Mouse (Mus musculus) ES-E14 (cell line): ENCODE data around the gene Map2k6. TPM values are rescaled to one million over a fixed set of nuclear protein-coding genes. Genes with fewer than 3 reads are reported as not detected.

Experiments
- DNase-seq: peaks from one replicate; pipeline ENCODE4 v3.0.0-alpha.2; 2013; ENCODE audit warnings: low read depth, low spot score
- H3K27ac ChIP-seq: 2 replicates; pipeline ENCODE4 v1.5.1; 2012; ENCODE audit warnings: low read depth, mild to moderate bottlenecking, low read length, moderate library complexity, mixed read lengths; ENCODE audit not compliant: poor library complexity, insufficient read depth, severe bottlenecking
- H3K36me3 ChIP-seq: 2 replicates; pipeline ENCODE4 v1.6.1; 2012; ENCODE audit warnings: mild to moderate bottlenecking, low read length, moderate library complexity, mixed read lengths; ENCODE audit not compliant: control insufficient read depth, poor library complexity, insufficient read depth, severe bottlenecking
- H3K4me1 ChIP-seq, 2 experiments: fragments of 150-350 bp in 1 of 2; sonication (generic) in 1 of 2; 2 replicates each; pipeline ENCODE4 v1.6.1; 2012; ENCODE audit warnings: low read length in 2 of 2, mild to moderate bottlenecking in 1 of 2, mixed read lengths in 1 of 2; ENCODE audit not compliant: control insufficient read depth in 2 of 2, insufficient read depth in 2 of 2, poor library complexity in 1 of 2
- H3K4me3 ChIP-seq, 2 experiments: fragments of 150-350 bp in 1 of 2; sonication (generic) in 1 of 2; 2 replicates each; pipeline ENCODE4 v1.5.1; 2012; ENCODE audit warnings: low read length in 2 of 2, low read depth in 1 of 2, mild to moderate bottlenecking in 1 of 2, mixed read lengths in 1 of 2; ENCODE audit not compliant: insufficient read depth in 1 of 2, poor library complexity in 1 of 2, severe bottlenecking in 1 of 2
- H3K9ac ChIP-seq: 2 replicates; pipeline ENCODE4 v1.6.1; 2012; ENCODE audit warnings: low read depth, mild to moderate bottlenecking, low read length, mixed read lengths; ENCODE audit not compliant: poor library complexity, insufficient read depth, severe bottlenecking
- H3K9me3 ChIP-seq: fragments of 150-350 bp; sonication (generic); 2 replicates; pipeline ENCODE4 v1.6.1; 2012; ENCODE audit warnings: low read depth, mild to moderate bottlenecking, low read length; ENCODE audit not compliant: control insufficient read depth, insufficient read depth
- CHD2 ChIP-seq: IDR thresholded peaks from 2 replicates; pipeline ENCODE4 v1.6.1; 2014; ENCODE audit warnings: mild to moderate bottlenecking, low read depth, low read length, inconsistent platforms
- HCFC1 ChIP-seq: IDR thresholded peaks from 2 replicates; pipeline ENCODE4 v1.6.1; 2012; ENCODE audit warnings: low read length, inconsistent platforms, borderline replicate concordance; ENCODE audit not compliant: insufficient read depth
- MAFK ChIP-seq: IDR thresholded peaks from 2 replicates; pipeline ENCODE4 v1.6.1; 2014; ENCODE audit warnings: mild to moderate bottlenecking, low read depth, low read length, inconsistent platforms; ENCODE audit not compliant: insufficient read depth
- ZC3H11A ChIP-seq: IDR thresholded peaks from 2 replicates; pipeline ENCODE4 v1.6.1; 2012; ENCODE audit warnings: low read depth, mild to moderate bottlenecking, inconsistent platforms, low read length, borderline replicate concordance
- ZNF384 ChIP-seq: IDR thresholded peaks from 2 replicates; pipeline ENCODE4 v1.6.1; 2012; ENCODE audit warnings: low read depth, low read length, inconsistent platforms
- in situ Hi-C, 2 experiments: fragments of 600-800 bp; cut with MboI; formaldehyde crosslinking; loops; one replicate each; pipeline ENCODE4 v1.15.1; 2025; ENCODE audit warnings: low sequenced_read_pairs in 2 of 2, inconsistent platforms in 1 of 2; ENCODE audit not compliant: unreplicated experiment in 2 of 2
- total RNA-seq: library from RNA; depleted of rRNA; stranded (reverse); fragments of 300-350 nt; gene quantifications from 2 replicates; pipeline ENCODE4 v1.2.3, GENCODE M21; 2012; rRNA removed

Gene Map2k6
- total RNA-seq, 1 experiment: 9.8 TPM

- no peak overlapping the region for H3K27ac ChIP-seq
- H3K36me3 ChIP-seq: no peaks in the 10 kb centered on the region
- no peaks in the 10 kb centered on the region for H3K4me1 ChIP-seq
- TF ChIP-seq ZNF384 (no peak), HCFC1 (no peak), ZC3H11A (no peak), CHD2 (no peak), MAFK (no peak)
- no peak overlapping the region for H3K9ac ChIP-seq
- peak; percentile 17 for DNase-seq
- no peaks in the 10 kb centered on the region for H3K9me3 ChIP-seq
- no peak overlapping the region for H3K4me3 ChIP-seq
- in situ Hi-C loops: no loop called here
Observed at GRCm38 (mm10) chr11:110572548-110572947, 173.6 kb downstream of the Map2k6 start.

Other genes starting within 250 kb of the Map2k6 start
- 0.05 and 0.09 TPM in 2 replicates for gene Abca9, start 230.9 kb upstream of the Map2k6 start, total RNA-seq
- 0.05 and 0.18 TPM in 2 replicates for gene Abca6, start 147.3 kb upstream of the Map2k6 start, total RNA-seq
- gene Abca5, start 61.4 kb upstream of the Map2k6 start, total RNA-seq: 2.4 and 4.0 TPM in 2 replicates